Mouse (Mus musculus): ENCODE measurements around the gene Ccdc155.
A peak's percentile ranks its signal among the peaks of the same experiment; 100 is the strongest.

GRCm38 (mm10) chr7:45161612-45162473 lies 42.8 kb downstream of the Ccdc155 start:
- TF ChIP-seq CTCF (conservative IDR thresholded peaks at IDR 0.05; ENCODE audit: insufficient read depth, insufficient read length, low read depth, low read length) = peak; percentile 79
- TF ChIP-seq POLR2A (IDR thresholded peaks at IDR 0.05; ENCODE audit: low read depth, low read length) = no peak
